Mouse (Mus musculus): Measurements from ENCODE around the gene Tcap. TPM values are rescaled to one million over a fixed set of nuclear protein-coding genes. Genes with fewer than 3 reads are reported as not detected.

Gene Tcap
- total RNA-seq (2021) = under 1 TPM; 0.92 to 0.96 TPM
- long read RNA-seq, partial matches to known transcripts = 0 of 1 reads
- long read RNA-seq, other reads (novel, unspliced or antisense) = 0 of 1 reads

DNA sequence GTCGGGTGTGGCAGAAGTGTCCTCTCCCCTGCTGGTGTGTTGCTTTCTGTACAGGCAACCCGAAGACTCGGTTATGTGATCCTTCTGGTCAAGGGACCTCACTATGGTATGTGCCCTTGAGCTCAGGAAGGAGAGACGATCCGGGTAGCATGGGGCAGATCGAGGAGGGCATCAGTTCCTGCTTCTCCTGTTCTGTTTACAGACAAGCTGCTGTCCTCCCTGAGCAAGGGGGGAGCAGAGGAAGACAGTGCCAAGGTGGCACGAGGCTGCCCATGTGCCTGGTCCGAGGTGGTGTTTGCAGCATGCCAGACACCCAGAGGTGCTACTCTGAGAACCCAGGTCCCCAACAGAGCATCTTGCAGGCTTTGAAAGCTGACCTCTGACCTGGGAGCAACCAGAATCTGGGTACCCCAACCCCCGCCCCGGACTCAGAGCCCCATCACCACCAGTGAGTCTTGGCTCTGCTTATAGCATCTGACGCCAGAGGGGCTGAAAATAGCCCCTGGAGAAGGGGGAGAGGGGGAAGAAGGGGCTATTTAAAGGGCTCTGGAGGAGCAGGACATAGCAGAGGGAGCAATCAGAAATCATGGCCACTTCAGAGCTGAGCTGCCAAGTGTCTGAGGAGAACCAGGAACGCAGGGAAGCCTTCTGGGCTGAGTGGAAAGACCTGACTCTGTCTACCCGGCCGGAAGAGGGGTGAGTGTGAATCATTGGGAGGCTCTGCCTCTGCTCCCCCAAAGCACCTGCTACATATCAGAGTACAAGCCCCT is at the start of gene Tcap:
Gene Tcap (plus strand): TSS at position 551 of the 770 bp plus-strand sequence.
- DNase-seq (ENCODE audit: low spot score in 2 of 2) = no peak

DNA sequence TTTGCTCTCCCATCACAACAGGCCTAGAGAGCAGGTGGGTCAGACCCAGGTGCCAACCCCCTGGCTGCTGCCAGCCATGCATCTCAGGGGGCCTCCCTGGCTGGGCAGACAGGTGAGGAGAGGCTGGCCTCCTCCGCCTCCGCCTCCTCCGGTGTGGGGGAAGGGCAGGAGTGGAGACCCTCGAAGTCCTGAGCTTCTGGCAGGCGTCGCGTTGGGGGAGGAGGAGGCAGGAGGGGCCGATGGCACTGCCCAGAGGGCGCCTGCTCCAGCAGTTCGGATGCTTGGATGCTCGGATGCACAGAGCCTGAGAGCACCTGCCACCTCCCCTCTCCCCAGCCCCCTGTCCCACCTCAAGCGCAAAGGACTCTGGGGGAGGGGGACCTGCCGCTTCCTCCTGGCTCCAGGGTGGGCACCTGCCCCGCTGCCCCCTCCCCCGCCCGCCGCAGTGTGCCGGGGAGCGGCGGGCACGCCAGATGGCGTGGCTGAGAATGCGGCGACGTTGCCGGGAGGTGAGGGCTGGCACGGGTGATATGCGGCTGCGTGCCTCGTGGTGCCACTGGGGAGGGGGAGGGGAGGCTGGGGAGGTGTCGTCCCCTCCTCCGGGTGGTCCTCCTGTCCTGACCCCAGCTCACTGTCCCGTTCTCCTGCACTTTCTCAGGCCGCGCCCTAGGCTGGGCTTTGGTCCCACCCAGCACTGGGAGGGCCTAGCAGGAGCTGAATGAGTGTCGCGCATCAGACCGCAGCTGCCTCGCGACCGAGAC is 49.5 kb upstream of the Tcap start:
- DNase-seq (ENCODE audit: low spot score in 2 of 2) = no peak

DNA sequence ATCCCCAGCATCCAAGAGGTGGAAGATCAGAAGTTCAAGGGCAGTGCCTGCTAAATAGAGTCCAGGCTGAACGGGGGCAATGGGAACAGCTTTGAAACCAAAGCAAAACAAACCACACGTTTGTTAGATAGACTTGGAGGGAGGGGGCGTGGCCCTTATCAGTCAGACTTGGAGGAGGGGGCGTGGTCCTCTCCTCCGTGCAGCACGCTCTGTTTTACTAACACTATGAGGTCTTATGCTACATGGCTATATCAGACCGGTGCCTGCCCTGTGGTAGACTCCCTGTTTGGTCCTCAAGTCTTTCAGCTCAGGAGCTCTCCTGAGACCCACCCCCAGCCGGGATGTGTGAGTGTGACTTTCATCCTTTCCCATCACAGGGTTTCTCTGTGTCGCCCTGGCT is 48.4 kb upstream of the Tcap start:
- DNase-seq (ENCODE audit: low spot score in 2 of 2) = no peak

DNA sequence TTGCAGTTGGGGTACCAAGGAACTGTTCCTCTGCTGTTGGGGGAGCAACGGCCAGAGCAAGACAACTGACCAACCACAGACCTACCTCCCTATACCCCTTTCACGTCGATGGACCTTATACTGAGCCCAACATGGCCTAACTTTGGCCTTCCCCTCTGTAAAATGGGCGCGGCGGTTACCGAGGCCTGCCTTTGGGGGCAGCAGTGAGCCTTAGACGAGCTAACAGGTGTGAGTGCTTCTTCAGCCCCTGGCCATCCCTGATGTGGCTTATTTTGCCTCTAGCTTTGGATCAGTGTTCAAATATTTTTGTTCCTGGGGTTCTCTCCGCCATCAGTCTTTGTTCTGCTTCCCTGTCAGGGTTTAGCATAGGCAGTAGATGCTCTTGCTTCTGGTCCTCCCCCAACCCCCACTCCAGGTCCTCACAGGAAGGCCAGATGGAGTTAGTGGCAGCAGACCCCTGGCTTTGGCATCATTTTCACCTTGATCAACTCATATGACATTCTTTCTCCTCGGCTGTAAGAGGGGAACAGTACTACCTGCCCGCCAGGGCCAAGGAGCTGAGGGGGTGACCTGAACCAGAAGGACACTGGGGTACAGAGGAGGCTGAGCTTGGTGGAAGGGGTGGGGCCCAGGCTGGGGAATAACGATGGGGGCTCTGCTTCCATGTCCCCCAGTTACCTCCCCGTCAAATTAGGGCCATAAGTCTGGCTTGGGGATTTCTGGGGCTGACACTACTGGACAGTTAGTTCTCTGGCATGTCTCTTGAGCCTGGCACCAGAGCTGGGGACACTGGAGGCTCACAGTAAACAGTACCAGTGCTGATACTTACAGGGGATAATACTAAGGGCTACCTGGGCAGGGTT is 47.1 kb upstream of the Tcap start:
- no peak for DNase-seq (ENCODE audit: low spot score in 2 of 2)

DNA sequence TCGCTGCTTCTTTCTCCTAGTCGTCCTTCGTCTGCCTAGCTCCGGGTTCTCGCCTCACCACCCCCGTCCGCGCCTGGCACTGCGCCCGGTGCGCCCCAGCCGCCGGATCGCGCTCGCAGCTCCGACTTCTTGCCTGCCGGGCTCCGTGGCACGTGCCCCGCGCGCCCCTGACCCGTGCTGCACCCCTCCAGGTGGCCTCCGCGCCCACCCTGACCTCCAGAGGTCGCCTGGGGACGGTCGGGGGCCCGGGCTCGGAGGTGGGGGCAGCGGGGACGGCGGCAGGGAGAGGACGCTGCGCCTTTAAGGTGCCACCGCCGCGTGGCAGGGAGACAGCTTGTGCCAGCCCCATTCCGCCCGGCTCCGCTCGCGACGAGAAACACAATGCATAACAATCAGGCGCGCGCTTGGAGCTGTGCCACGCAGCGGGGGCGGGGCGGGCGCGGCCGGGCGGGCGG is 45.1 kb upstream of the Tcap start:
- peak; percentile 79 to 82 for DNase-seq (ENCODE audit: low spot score in 2 of 2)

DNA sequence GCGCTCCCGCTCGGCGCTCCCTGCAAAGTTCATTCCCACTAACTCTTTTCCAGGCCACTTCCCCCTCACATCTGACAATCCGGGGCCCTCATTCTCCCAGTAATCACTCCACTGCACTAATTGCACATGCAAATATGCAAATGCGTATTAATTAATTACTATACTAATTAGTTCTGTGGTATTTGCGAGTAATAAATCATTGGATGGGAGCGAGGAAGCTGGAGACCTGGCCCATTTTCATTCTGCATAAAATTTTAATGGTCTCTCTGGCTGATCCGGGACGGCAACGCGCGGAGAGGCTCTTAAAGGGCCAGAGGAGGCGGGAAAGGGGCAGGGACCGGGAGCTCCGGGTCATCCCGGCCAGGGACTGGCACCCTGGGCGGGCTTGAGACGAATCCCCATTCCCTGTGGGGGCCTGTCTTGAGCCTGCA is 44.5 kb upstream of the Tcap start:
- peak in 1 of 2 experiments; percentile 58 for DNase-seq (ENCODE audit: low spot score in 2 of 2)

DNA sequence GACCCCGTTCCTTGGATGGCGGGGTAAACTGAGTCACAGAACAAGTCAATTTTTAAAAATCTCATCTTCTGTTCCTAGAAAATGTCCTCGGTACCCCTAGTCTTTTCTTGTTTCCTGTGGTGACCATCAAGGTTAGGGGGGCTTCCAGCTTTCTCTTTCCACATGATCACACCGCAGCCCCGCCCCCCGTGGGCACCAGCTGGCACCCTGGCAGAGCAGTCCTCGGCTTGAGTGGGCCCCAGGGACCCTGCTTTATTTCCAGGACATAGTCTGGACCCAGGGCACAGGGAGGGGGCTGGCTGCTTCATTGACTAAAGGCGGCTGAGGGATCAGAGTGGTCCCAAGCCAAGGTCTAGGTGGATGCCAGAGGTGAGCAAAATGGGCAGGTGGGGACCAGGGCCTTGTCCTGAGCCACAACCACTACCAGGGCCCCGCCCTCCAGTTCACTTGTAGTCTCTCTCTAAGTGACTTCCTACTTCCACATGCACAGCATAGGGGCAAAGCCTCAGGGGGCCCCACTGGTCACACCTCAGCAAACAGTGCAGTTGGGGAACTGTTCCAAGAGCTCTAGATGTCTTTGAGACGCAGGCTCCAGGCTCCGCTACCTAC is 43.8 kb upstream of the Tcap start:
- no peak for DNase-seq (ENCODE audit: low spot score in 2 of 2)

DNA sequence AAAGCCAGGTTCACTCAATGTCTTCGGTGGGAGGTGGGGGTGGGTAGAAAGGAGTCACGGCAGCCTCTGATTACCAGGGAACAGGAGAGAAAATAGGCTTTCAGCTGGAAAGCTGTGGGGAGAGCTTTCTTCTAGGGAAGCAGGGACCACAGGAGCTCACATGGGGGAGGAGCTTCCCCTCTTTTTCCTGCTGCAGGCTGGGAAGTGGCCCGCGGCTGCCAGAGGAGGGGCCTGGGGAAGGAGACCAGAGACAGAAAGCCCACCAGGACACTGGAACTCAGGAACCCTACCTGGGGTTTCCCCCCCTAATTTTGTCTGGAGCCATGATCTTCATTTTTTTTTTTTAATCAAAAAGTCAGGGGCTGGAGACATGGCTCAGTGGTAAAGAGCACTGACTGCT is 43.0 kb upstream of the Tcap start:
- DNase-seq (ENCODE audit: low spot score in 2 of 2) = no peak

DNA sequence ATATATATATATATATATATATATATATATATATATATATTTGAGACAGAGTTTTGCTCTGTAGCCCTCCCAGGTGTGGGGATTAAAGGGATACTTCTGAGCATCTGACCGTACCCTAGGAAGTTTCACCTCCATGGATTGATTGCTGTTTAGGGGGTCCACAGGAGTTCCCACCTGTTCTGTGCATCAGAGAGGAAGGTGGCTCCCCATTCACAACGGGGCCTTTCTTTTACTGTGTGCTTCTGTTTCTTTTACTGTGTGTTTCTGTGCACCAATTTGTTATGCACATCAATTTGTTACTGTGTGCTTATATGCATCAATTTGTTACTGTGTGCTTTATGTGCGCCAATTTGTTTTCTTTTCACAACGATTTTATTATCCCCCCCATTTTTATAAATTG is 42.4 kb upstream of the Tcap start:
- DNase-seq (ENCODE audit: low spot score in 2 of 2) = no peak

DNA sequence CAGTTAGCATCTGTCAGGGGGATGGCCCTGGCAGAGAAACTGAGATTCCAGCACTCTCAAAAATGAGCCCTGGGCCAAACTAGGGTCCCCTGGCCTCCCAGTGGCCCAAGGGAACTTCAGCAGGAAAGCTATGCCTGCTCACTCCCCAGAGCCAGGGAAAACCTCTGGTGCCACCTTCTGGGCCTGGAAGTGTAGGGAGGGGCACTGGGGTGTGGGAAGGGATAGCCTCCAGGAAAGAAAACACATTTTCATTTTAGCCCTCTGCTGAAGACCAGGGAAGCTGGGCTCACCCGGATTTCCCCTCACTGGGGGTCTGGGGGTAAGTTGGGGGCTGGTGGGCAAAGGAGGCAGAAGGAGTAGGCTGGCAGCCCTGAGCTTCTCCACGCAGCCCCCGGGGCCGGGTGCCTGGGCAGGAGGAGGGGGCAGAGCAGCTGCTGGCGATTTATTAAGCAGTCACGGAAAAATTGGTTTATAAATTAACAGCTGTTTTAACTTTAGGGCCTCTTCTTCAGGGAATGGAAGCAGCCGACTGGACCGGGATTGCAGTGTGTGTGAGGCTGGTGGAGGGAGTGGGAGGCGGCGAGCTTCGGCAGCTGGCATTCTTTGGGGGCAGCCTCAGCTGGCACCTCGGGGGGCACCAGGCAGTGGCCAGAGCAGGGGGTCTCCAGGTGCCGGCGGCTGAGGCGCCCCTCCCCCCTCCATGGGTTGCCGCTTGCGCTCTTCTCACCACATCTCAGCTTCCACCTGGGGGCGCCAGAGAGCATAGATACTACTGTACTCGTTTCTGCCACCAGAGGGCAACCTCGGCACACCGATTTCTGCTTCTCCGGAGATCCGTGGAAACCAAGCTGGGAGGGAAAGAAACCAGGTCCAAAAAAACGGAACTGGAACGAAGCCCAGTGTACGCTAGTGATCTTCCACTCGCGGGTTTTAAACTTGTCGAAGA is 41.3 kb upstream of the Tcap start:
- DNase-seq (ENCODE audit: low spot score in 2 of 2) = peak; percentile 93 to 99

DNA sequence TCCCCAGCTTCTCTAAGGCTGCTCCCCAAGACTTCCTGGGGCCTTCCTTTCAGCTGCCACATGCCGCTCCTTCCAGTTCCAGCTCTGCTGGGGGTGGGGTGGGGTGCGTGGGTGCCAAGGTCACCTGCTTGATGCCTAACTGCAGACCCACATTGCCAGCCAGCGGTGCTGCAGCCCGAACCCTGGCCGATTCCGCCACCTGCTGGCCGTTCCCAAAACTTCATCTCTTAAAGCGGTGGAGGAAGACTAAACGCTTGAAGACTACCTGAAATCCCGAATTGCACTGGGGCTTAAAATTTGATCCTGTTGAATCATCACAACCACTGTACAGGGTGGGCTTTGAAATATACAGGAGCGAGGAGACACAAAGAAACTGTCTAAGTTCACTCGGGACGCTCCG is 38.4 kb upstream of the Tcap start:
- DNase-seq (ENCODE audit: low spot score in 2 of 2) = peak; percentile 78 to 86

DNA sequence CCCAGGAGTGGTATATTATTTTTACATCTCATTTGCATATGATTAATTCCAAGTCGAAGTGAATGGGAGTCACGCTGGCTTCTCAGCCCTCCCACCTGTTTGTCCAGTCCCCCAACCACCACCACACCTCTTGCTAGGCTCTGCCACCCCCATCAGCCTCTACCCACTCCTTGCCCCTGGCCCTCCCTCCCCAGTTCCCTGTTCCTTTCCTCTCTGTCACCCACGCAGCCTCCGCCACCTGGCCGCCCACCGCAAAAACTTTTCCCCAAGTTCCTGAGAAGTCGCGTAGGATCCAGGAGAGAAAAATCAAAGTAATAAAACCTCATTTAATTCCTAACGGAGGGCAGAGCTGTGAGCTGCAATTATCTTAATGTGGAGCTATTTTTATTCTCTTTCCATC is 37.4 kb upstream of the Tcap start:
- DNase-seq (ENCODE audit: low spot score in 2 of 2) = no peak

DNA sequence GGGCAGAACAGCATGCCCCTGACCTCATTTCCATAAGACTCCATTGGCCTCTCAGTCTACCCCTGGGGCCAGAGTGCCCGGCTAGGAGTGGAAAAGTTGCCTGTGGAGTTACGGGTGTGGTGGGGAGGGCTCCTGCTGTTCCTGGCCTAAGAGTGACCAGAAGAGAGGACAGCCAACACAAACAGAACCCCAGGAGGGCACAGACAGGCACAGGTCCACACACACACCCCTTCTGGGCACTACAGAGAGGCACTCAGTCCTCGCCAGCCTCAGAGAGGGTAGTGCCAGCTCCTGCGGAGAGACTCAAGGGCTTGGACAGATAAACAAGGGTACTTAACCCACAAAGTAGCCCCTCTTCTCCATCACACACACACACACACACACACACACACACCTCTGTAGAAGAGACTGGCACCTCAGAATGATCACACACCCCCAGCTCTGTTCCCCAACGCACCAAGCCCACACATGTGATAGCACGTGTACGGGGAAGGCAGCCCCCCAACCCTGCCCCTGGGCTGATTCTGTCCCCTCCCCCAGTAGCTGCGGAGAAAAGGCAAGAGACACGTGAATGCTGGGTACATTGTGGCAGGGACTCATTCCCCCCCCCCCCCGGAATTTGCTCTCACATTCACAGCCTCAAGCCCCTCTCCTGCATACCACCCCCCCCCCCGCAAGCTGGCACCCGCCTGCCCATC is 36.1 kb upstream of the Tcap start:
- no peak for DNase-seq (ENCODE audit: low spot score in 2 of 2)

DNA sequence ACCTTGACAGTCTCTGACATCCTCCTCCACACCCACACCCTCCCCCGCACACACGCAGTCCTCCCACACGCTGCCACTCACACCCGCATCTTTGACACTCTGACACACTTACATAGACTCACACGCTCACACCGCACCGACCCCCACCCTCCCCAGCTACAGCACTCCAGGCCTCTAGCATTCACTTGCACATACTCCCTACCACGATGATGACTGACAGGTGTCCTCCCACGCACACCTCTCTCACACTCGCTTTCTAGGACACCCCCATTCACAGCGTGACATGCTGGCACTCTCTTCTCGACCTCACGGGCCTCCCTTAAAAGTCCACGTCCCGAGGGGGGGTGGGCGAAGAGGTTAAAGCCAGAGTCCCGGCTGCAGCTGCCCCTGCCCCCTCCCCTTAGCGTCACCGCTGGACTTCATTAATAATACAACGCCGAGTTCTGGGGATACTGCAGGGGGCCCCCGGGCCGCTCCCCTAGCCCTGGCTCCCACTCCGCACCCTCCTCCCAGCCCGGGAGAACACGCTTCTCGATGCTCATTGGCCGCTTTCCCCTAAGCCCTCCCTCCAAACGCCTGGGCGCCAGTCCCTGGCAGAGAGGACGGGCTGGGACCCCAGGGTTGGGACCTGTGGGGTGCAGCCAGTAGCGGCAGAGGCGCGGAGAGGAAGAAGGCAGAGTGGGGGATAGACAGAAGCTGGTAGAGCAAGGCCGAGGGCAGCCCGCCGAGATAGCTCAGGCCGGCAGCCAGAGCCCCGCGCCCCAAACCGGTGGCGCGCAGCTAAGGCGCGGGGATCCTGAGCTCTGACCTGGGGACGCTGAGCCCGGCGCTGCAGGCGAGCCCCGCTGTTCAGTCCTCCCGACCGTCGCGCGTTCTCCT is 35.3 kb upstream of the Tcap start, which contains the start of gene Ppp1r1b:
Gene Ppp1r1b (plus strand): TSS at position 322 of the 879 bp plus-strand sequence.
- peak in 1 of 2 experiments; percentile 80 for DNase-seq (ENCODE audit: low spot score in 2 of 2)

DNA sequence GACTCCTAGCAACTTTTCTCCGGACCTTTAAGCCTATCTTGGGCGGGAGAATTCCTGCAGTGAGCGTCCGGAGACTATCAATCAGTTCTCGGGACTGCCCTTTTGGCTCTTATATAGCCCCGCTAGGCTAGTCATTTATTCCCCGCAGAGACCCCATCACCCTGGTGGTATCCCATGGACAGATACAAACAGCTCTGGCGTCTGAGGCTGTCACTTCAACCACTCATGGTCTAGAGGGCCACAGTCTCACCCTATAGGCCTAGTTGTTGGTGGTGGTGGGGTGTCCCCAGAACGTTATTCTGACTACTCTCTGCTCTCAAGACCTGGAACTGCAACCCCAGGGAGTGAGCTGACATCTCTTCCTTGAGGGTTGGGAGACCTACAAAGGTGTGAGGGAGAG is 34.3 kb upstream of the Tcap start:
- no peak for DNase-seq (ENCODE audit: low spot score in 2 of 2)

DNA sequence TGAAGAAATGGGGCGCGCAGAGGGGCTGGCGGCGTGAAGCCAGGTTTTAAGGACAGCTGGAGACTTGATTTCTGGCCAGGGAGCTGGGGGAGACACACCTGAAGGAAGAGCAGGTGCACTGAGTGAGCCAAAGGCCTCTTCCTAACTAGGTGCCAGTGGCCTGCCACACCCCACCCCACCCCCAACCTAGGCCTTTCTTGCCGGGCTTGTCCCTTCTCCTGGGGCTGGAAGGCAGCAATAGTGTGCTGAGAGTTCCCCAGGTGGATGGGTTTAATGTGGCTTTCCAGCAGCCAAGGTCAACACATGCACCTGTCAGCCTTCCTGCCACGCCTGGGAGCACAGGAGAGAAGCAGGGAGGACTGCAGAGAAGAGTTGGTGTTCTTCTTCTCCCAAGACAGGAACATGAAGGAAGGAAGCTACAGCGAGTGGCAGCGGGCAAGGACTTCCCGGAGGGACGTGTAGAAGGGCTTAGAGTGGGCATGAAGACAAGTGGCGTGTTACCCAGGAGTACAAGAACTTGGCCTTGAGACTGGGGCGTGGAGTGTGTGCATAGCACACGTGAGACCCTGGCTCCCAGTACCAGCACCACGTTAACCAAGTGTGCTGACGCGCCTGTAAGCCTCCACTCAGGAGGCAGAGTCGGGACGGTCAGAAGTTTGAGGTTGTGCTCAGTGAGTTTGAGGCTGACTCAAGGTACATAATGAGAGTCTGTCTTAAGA is 31.2 kb upstream of the Tcap start:
- DNase-seq (ENCODE audit: low spot score in 2 of 2) = no peak

DNA sequence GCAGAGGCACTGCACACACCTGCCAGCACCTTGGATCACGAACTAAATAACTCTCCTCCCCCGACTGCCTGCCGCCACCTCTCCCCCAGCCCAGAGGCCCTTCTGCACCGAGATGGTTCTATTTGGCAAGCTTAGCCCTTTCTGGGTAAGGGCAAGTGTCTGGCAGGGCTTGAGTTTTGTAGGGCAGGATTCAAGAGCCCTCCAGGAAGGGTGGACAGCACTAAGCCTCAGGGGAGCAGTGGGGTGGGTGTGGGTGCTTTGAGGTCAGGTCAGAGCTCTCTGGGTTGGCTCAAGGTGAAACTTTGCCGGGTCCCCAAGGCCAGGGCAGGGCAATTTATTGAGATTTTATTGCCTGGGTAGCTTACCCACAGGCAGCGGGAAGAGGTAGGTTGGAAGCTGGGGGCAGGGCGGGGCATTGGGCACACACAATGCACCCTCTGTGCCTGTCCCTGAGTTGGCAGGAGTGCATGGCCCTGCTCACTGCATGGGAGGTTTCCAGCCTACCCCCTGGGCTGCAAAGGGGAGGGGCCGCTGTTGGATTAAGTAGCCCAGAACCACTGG is 29.9 kb upstream of the Tcap start:
- peak in 1 of 2 experiments; percentile 75 for DNase-seq (ENCODE audit: low spot score in 2 of 2)
